Mouse (Mus musculus): Measurements from ENCODE around the gene Rnf150. TPM values are rescaled to one million over a fixed set of nuclear protein-coding genes. Genes with fewer than 3 reads are reported as not detected.

Gene Rnf150
- polyA plus RNA-seq, 1 experiment from 2014 or later, result 2.1 TPM

- no peak overlapping the region for H3K4me3 ChIP-seq
Measured at GRCm38 (mm10) chr8:83140701-83141111, 277.6 kb downstream of the Rnf150 start.

More at GRCm38 (mm10) chr8:83140701-83141111, 277.6 kb downstream of the Rnf150 start:
- H3K27me3 ChIP-seq, result no peaks in the 10 kb centered on the region
- ATAC-seq (ENCODE audit: low FRiP score, low read depth), result no peak
- no peaks in the 10 kb centered on the region for H3K9me3 ChIP-seq
- H3K4me2 ChIP-seq, result no peak overlapping the region
- no peaks in the 10 kb centered on the region for H3K4me1 ChIP-seq (replicated peaks)
- H3K9ac ChIP-seq, result no peak overlapping the region
- no peak overlapping the region for H3K27ac ChIP-seq (replicated peaks)
- 75% methylated on average over 3 of the region's 3 CpGs for WGBS
- no peaks in the 10 kb centered on the region for H3K36me3 ChIP-seq

Other genes starting within 250 kb of the Rnf150 start
- 73.0 and 73.9 TPM in 2 replicates for gene Zfp330, start 89.2 kb upstream of the Rnf150 start, polyA plus RNA-seq (2015; fragmentation: Nextera tagmentation; extraction: Ambion mirVana)

All from hindbrain, embryonic 15.5 days (tissue).